Mouse (Mus musculus) ES-Bruce4 (cell line): ENCODE measurements at regions not wholly inside any gene's neighbourhood (a gene's known extent, or its start where the extent isn't known, plus 50 kb on each side); places are given as distances from the start of the nearest gene placed in this dataset.

Experiments
- EP300 ChIP-seq: IDR thresholded peaks from 2 replicates; pipeline ENCODE4 v1.6.1; 2011; ENCODE audit warnings: low read depth, low read length; ENCODE audit not compliant: insufficient read depth
- POLR2A ChIP-seq: IDR thresholded peaks from one replicate; pipeline ENCODE4 v1.8.1; 2011; ENCODE audit warnings: low read length; ENCODE audit not compliant: insufficient read depth

DNA sequence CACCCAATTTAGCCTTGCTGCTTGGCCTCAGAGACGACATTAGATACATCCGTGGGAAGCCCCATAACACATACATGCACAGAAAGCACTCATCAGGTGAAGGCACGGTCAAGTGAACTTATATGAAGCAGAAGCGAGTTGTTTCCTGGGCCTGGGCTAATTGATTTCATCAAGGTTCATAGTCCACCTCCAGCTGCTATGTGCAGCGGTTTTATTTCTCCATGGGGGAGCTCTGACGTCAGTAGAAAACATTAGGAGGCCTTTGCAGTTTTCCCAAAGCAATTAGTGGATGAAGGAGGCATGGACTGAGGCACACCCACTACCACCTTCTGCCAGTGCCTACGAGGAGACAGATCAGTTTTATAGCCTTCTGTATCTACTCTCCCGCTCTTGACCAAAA, 157.2 kb downstream of the Cd83 start:
- no peak for TF ChIP-seq POLR2A
- no peak for TF ChIP-seq EP300
